In genomic region chr9:60106683-60107082, GRCm38 (mm10) we compare ENCODE assay signal across 20 mouse cellular contexts.
DNase-seq lines count a peak whose midpoint lies in the region; ATAC-seq and TF ChIP-seq lines count a peak whose summit lies in the region.
"Had no signal": no experiment of that assay in that cellular context is flagged by ENCODE, and none has a peak within 500 bp of the region (broad histone marks: within the 10 kb centered on the region; RNA-seq: fewer than 3 reads in every experiment).

No protein-coding gene starts in this region.

- no peak for ATAC-seq in embryonic facial prominence, embryonic 15.5 days (ENCODE audit: insufficient number of reproducible peaks, low FRiP score, low TSS enrichment, low read depth)
- ATAC-seq: forebrain, embryonic 15.5 days; hindbrain, embryonic 16.5 days; inflammation-experienced regulatory T-cells, adult 6 months; intestine, postnatal 0 days had no signal

- H3K9ac ChIP-seq in embryonic facial prominence, embryonic 15.5 days, result no peak overlapping the region
- H3K9ac ChIP-seq: forebrain, embryonic 15.5 days; heart, embryonic 12.5 days; hindbrain, embryonic 12.5 days had no signal

- H3K4me2 ChIP-seq in embryonic facial prominence, embryonic 15.5 days (replicated peaks), result no peak overlapping the region
- H3K4me2 ChIP-seq: forebrain, embryonic 15.5 days; heart, embryonic 12.5 days; hindbrain, embryonic 12.5 days had no signal

- H3K9me3 ChIP-seq in embryonic facial prominence, embryonic 15.5 days (replicated peaks), result no peaks in the 10 kb centered on the region
- H3K9me3 ChIP-seq: forebrain, embryonic 10.5 days; forebrain, embryonic 15.5 days; hindbrain, embryonic 12.5 days had no signal

- TF ChIP-seq CTCF in gastrocnemius, adult 2 months (IDR thresholded peaks at IDR 0.05), result no peak
- TF ChIP-seq CTCF in lung, adult 2 months (IDR thresholded peaks at IDR 0.05; ENCODE audit: insufficient read depth, low read length), result no peak

- 77% methylated on average over 6 of the region's 6 CpGs for WGBS in lung, adult 2 months
- WGBS in embryonic facial prominence, embryonic 15.5 days, result 66% methylated on average over 6 of the region's 6 CpGs

- H3K4me3 ChIP-seq in gastrocnemius, adult 2 months, result peak overlapping the region; percentile 3; the same call in 1 of the 2 replicates
- no peak overlapping the region for H3K4me3 ChIP-seq in lung, adult 2 months (replicated peaks; ENCODE audit: extremely low read depth, low read depth, low read length)
- H3K4me3 ChIP-seq in embryonic facial prominence, embryonic 15.5 days (replicated peaks), result no peak overlapping the region
- H3K4me3 ChIP-seq: erythroblast, embryonic 14.5 days; forebrain, embryonic 10.5 days; forebrain, embryonic 15.5 days; heart, embryonic 12.5 days; hindbrain, embryonic 12.5 days had no signal

- TF ChIP-seq POLR2A in lung, adult 2 months (IDR thresholded peaks at IDR 0.05; ENCODE audit: borderline replicate concordance, extremely low read depth, low read depth, low read length), result no peak

- intact Hi-C loops in gastrocnemius, adult 2 months (cut with DNase I), result no loop called here

- no peaks in the 10 kb centered on the region for H3K27me3 ChIP-seq in embryonic facial prominence, embryonic 15.5 days
- H3K27me3 ChIP-seq: forebrain, embryonic 15.5 days; heart, embryonic 12.5 days; hindbrain, embryonic 12.5 days had no signal

- H3K36me3 ChIP-seq in embryonic facial prominence, embryonic 15.5 days, result no peaks in the 10 kb centered on the region
- H3K36me3 ChIP-seq: forebrain, embryonic 10.5 days; forebrain, embryonic 15.5 days; heart, embryonic 12.5 days; hindbrain, embryonic 12.5 days had no signal

- H3K4me1 ChIP-seq in lung, adult 2 months (ENCODE audit: control insufficient read depth, insufficient read depth, low read length), result no peaks in the 10 kb centered on the region
- peaks cover 35% of the 10 kb centered on the region for H3K4me1 ChIP-seq in embryonic facial prominence, embryonic 15.5 days
- H3K4me1 ChIP-seq: forebrain, embryonic 15.5 days; heart, embryonic 12.5 days; hindbrain, embryonic 12.5 days had no signal

- no peak for DNase-seq in gastrocnemius, adult 2 months
- no peak for DNase-seq in gastrocnemius, postnatal 10 days
- DNase-seq in lung, postnatal 10 days, result peak; percentile 44
- DNase-seq in lung, adult 2 months, result no peak
- DNase-seq in lung, postnatal 36 days, result peak; percentile 13
- no peak for DNase-seq in ovary, postnatal 14 days (ENCODE audit: low spot score)
- DNase-seq: adrenal gland, adult 8-10 months; adrenal gland, postnatal 36 days; cerebellum, adult 2 months; cerebellum, postnatal 10 days; heart, postnatal 4 days had no signal

- peak overlapping the region; percentile 3; the same call in 1 of the 2 replicates for H3K27ac ChIP-seq in gastrocnemius, adult 2 months
- H3K27ac ChIP-seq in embryonic facial prominence, embryonic 15.5 days (replicated peaks), result peak overlapping the region; percentile 66
- H3K27ac ChIP-seq: forebrain, embryonic 10.5 days; forebrain, embryonic 15.5 days; hindbrain, embryonic 12.5 days had no signal

Comparison
In these comparisons a context has a peak if more than half of its experiments do, and no peak if none do; other contexts are left out.
1. DNase-seq: peak in lung, postnatal 10 days (single experiment) and lung, postnatal 36 days (single experiment); none in gastrocnemius, adult 2 months (single experiment), gastrocnemius, postnatal 10 days (single experiment), lung, adult 2 months (single experiment) and ovary, postnatal 14 days (single experiment).